Mouse (Mus musculus) midbrain, embryonic 10.5 days (tissue): ENCODE results near the gene Elf5. TPM values are rescaled to one million over a fixed set of nuclear protein-coding genes. Genes with fewer than 3 reads are reported as not detected.

Source experiments
- DNase-seq: peaks from one replicate; pipeline ENCODE4 v3.0.0-alpha.2; 2017; ENCODE audit warnings: low spot score
- H3K27ac ChIP-seq: fragments of 300-500 bp; sonication (generic); replicated peaks from 2 replicates; pipeline ENCODE4 v1.5.1; 2016; ENCODE audit warnings: mild to moderate bottlenecking
- H3K27me3 ChIP-seq: fragments of 300-500 bp; sonication (generic); 2 replicates; pipeline ENCODE4 v1.6.1; 2016; ENCODE audit warnings: low read depth, mild to moderate bottlenecking; ENCODE audit not compliant: poor library complexity, severe bottlenecking
- H3K36me3 ChIP-seq: fragments of 300-500 bp; sonication (generic); 2 replicates; pipeline ENCODE4 v1.6.1; 2016; ENCODE audit warnings: mild to moderate bottlenecking, moderate library complexity
- H3K4me1 ChIP-seq: fragments of 300-500 bp; sonication (generic); 2 replicates; pipeline ENCODE4 v1.6.1; 2016
- H3K4me3 ChIP-seq: fragments of 300-500 bp; sonication (generic); 2 replicates; pipeline ENCODE4 v1.5.1; 2016; ENCODE audit warnings: mild to moderate bottlenecking, moderate library complexity
- H3K9me3 ChIP-seq: fragments of 300-500 bp; sonication (generic); replicated peaks from 2 replicates; pipeline ENCODE4 v1.6.1; 2016; ENCODE audit warnings: mild to moderate bottlenecking
- WGBS: fragments of 180-500 bp; shearing (Covaris S2); methylation state at CpG from one replicate; pipeline ENCODE4 v1.1.7; 2016; 5-methylcytosine and 5-hydroxymethylcytosine counted together
- polyA plus RNA-seq: library from polyadenylated mRNA; unstranded; fragments of >200 nt; fragmentation: Nextera tagmentation; extraction: Ambion mirVana; gene quantifications from 2 replicates; pipeline ENCODE4 v1.2.1, GENCODE M21; 2016

The Elf5 gene
- polyA plus RNA-seq, 1 experiment from 2014 or later = not detected

- H3K27ac ChIP-seq = peak overlapping the region; percentile 97
- DNase-seq = no peak
- H3K9me3 ChIP-seq = no peaks in the 10 kb centered on the region
- H3K4me3 ChIP-seq = peak overlapping the region; percentile 88
- no peaks in the 10 kb centered on the region for H3K27me3 ChIP-seq
- 47% methylated on average over 5 of the region's 5 CpGs for WGBS
- peaks cover 29% of the 10 kb centered on the region for H3K4me1 ChIP-seq
- no peaks in the 10 kb centered on the region; the same call in 1 of the 2 replicates for H3K36me3 ChIP-seq
Observed at GRCm38 (mm10) chr2:103483986-103484520, 72.6 kb downstream of the Elf5 start.

- DNase-seq = peak; percentile 96
- WGBS = under 1% methylated on average over 41 of the region's 41 CpGs
- H3K36me3 ChIP-seq = no peaks in the 10 kb centered on the region; the same call in 1 of the 2 replicates
- peak within 1 kb of the TSS; percentile 88 for H3K4me3 ChIP-seq
- no peaks in the 10 kb centered on the region for H3K27me3 ChIP-seq
- peak within 1 kb of the TSS; percentile 97 for H3K27ac ChIP-seq
- peaks cover 33% of the 10 kb centered on the region for H3K4me1 ChIP-seq
- no peaks in the 10 kb centered on the region for H3K9me3 ChIP-seq
Observed at GRCm38 (mm10) chr2:103484617-103485401, 73.3 kb downstream of the Elf5 start, which contains the start of gene Cat. Gene Cat, minus strand, starts transcription at chr2:103485160.

DNA sequence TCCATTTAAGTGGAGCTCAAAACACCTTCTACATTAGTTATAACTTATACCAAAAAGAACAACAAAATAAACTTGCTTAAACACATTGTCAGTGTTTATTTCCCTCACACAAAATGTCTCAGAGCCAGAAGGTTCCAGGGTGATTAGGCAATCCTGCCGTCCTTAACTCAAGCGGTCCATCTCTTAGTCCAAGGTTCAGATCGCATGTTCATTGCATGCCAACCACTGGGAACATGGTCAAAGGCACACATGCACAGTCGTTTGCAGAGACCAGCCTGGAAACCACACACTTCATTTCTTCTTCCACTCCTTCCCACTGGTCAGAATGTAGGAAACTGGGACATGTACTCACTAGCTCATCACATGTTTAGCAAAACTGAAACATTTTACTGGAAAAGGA, 81.0 kb downstream of the Elf5 start:
- Histone ChIP-seq H3K27ac (no peak overlapping the region), H3K36me3 (no peaks in the 10 kb centered on the region), H3K27me3 (no peaks in the 10 kb centered on the region), H3K4me1 (peaks cover 4% of the 10 kb centered on the region; the same call in 1 of the 2 replicates), H3K4me3 (no peak overlapping the region), H3K9me3 (no peaks in the 10 kb centered on the region)
- DNase-seq = no peak
- 93% methylated on average over 4 of the region's 4 CpGs for WGBS

DNA sequence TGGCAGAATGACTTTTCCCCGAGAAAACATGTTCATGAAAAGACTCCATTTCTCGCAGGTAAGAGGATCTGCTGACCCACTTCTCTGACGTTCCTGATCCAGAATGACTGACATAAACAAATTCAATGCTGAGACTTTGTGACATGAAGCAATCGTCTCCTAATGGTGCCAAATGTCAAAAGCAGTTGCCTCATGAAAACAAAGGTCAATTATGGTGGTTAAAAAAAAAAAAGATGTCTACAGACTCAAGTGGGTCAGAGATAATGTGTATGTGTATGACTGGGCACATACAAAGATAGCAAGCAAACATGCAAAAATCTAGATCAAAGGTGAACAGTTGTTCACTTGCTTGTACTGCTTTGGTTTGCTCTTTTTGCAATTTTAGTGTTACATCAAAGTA, 82.3 kb downstream of the Elf5 start:
- WGBS = 82% methylated on average over 4 of the region's 4 CpGs
- Histone ChIP-seq H3K36me3 (no peaks in the 10 kb centered on the region), H3K27me3 (no peaks in the 10 kb centered on the region), H3K27ac (no peak overlapping the region), H3K9me3 (no peaks in the 10 kb centered on the region), H3K4me3 (no peak overlapping the region), H3K4me1 (peaks cover 4% of the 10 kb centered on the region; the same call in 1 of the 2 replicates)
- DNase-seq = no peak

DNA sequence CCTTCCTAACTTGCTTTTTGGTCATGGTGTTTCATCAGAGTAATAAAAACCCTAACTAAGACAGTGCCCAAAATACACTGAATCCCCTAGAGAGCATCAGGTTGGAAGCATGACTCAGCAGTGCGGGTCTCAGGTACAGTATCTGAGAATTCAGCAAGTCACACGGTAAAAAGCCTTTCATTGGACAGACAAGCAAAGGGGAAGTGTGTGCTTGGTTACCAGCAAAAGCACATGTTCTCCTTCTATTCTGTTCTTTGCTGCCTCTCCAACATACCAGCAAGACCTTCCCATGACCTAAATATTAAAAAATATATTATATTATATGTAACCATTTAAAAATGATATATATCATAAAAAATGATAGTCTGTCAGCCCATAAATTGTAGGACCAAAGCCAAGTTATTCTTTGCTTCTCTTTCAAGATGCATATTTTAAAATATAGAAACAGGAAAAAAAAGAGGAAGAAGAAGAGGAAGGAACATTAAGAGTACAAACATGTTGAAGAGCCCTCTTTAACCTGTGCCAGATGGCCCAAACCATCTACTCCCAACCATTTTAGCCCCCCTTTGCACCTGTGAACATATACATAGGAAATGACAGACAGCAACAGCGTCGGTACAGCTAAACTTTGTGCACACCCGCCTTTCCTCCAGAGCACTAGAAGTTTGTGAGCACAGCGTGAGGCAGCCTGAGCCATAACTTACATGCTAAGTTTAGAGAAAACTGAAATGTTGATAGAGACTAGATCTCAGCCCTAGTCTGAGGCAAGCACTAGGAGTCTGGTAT, 84.3 kb downstream of the Elf5 start:
- WGBS = 94% methylated on average over 6 of the region's 6 CpGs
- Histone ChIP-seq H3K4me3 (no peak overlapping the region), H3K27me3 (no peaks in the 10 kb centered on the region), H3K36me3 (no peaks in the 10 kb centered on the region), H3K9me3 (no peaks in the 10 kb centered on the region), H3K27ac (no peak overlapping the region), H3K4me1 (no peaks in the 10 kb centered on the region)
- no peak for DNase-seq

Other genes with a start within 250 kb of the Elf5 start
- not detected in 2 replicates for gene Ehf, start 108.4 kb upstream of the Elf5 start, polyA plus RNA-seq
- gene Cat, start 73.5 kb downstream of the Elf5 start, polyA plus RNA-seq = 102 and 115 TPM in 2 replicates
- 11.5 and 14.9 TPM in 2 replicates for gene Abtb2, start 154.6 kb downstream of the Elf5 start, polyA plus RNA-seq